Mouse (Mus musculus): ENCODE measurements around the gene Vmn1r69. TPM values are rescaled to one million over a fixed set of nuclear protein-coding genes. Genes with fewer than 3 reads are reported as not detected.

Gene Vmn1r69
- polyA plus RNA-seq (2012; rRNA removed): not detected in 2 replicates

DNA sequence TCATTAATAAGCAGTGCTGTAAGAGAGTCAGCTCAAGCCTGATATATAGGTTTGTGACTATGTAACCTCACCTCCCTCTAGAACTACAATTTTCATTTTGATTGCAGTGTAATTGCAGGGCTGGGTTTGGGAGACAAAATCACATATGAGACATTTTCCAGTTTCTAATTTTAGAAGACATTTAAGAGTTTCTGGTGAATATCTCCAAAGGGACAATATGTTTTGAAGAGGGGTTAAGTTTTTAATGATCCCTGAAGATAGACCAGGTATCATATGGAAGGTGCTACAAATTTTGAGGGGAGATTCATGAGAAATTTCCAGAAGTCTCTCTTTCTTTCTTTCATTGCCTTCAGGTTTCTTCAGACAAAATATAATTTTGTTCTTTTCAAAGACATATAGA, at the start of gene Vmn1r69:
Gene Vmn1r69, minus strand, starts transcription at position 101 of the 400 bp plus-strand sequence.

DNA sequence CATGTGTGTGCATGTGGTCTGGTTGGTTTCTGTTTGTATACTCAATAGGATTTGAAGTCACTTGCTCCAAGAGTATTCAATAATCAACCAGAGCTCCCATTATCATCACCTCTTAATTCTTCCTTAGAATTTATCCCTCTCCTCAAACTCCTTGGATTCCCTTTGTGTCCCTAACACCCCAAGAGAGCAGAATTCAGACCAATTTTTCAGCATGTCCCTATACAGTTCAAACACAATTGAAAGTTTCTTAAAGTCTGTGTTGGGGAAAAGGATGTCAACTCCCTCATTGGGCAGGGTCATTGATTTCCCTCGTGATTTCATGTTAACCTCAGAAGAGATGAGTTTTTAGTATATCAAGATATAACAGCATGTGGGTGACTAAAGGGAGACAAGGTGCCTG, 17.8 kb upstream of the Vmn1r69 start, which contains the start of gene Vmn1r70:
Gene Vmn1r70, plus strand, starts transcription at position 301 of the 400 bp plus-strand sequence.

DNA sequence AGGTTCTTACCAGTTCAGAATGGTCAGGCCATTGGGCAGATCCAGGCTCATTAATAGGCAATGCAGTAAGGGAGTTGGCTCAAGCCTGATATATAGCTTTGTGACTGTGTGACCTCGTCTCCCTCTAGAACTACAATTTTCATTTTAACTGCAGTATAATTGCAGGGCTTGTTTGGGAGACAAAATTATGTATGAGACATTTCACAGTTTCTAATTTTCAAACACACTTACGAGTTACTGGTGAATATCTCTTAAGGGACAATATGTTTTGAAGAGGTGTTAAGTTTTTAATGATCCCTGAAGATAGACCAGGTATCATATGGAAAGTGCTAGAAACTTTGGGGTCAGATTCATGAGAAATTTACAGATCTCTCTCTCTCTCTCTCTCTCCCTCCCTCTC, 55.1 kb downstream of the Vmn1r69 start, which contains the start of gene Vmn1r68:
Gene Vmn1r68, minus strand, starts transcription at position 101 of the 400 bp plus-strand sequence.

Other genes starting within 250 kb of the Vmn1r69 start
- gene Vmn1r67, start 170.3 kb downstream of the Vmn1r69 start, polyA plus RNA-seq (2012; rRNA removed): not detected in 2 replicates
- gene Zik1, start 118.3 kb downstream of the Vmn1r69 start, polyA plus RNA-seq (2012; rRNA removed): 17.8 and 27.5 TPM in 2 replicates
- gene Vmn1r68, start 55.2 kb downstream of the Vmn1r69 start, polyA plus RNA-seq (2012; rRNA removed): not detected in 2 replicates
- not detected in 2 replicates for gene Vmn1r70, start 17.9 kb upstream of the Vmn1r69 start, polyA plus RNA-seq (2012; rRNA removed)
- gene Nlrp4b, start 74.1 kb upstream of the Vmn1r69 start, polyA plus RNA-seq (2012; rRNA removed): not detected in 2 replicates
- gene Vmn1r71, start 140.7 kb upstream of the Vmn1r69 start, polyA plus RNA-seq (2012; rRNA removed): not detected in 2 replicates